Mouse (Mus musculus) liver, postnatal 0 days (tissue): Measurements from ENCODE around the gene Polr2g.

ENCODE experiments used
- CTCF ChIP-seq: sonication (generic); IDR thresholded peaks from 2 replicates; pipeline ENCODE4 v1.5.1; 2016; ENCODE audit warnings: antibody characterized with exemption, low read depth
- EP300 ChIP-seq: IDR thresholded peaks from 2 replicates; pipeline ENCODE4 v1.6.1; 2016; ENCODE audit warnings: antibody characterized with exemption, low read depth, mild to moderate bottlenecking

DNA sequence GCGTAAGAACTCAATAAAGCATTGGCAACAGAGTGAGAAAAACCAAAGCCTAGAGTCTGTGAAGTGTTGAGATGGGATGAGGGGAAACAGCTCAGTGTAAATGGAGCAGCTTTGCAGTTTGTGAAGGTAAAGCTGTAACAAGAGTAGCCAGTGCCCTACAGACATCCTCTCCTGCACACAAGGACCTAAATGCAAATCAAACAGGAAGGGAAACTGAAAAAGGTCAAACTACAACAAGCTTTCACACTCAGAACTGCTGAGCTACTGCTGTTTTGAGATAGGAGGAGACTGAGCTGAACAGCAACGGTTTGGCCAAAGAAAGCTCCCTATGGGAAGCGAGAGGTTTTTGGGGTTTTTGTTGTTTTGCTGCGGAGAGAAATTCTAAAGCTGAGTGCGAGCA is 8.4 kb upstream of the Polr2g start:
- TF ChIP-seq CTCF = no peak
- TF ChIP-seq EP300 = no peak
